Mouse (Mus musculus): ENCODE data around the gene Dmrt1. TPM values are rescaled to one million over a fixed set of nuclear protein-coding genes. Genes with fewer than 3 reads are reported as not detected.
A peak's percentile ranks its signal among the peaks of the same experiment; 100 is the strongest.

Gene Dmrt1
- total and polyA plus RNA-seq, 2 experiments from 2014 or later, result not detected

DNA sequence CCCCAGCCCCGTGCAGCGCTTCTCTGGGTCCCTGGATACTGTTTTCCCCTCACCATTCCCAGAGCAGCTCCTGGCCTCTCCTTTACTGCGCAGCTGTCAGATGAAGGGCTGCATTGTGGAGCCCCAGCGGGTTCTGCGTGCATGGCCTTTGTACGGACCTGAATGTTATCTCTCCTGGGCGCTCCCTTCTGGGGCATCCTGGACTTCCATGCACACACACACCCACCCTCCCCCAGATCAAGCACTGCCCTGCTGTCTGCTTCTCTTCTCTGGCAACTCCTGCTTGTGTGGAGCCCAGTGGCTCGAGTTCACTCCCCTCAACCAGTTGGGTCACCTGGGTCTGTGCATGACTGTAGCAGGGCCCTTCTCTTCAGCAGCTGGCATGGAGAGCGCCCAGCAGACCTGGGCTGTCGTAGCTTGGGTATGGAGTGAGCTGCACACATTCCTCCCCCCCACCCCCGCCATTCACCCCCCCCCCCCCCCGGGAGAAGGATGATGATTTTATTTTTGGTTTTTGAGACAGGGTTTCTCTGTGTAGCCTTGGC lies 9.6 kb downstream of the Dmrt1 start:
- Histone ChIP-seq H3K4me1 (ENCODE audit: insufficient read depth) (no peaks in the 10 kb centered on the region), H3K4me2 (ENCODE audit: low read depth) (no peak overlapping the region), H3K27ac (ENCODE audit: low read depth, low read length) (no peak overlapping the region), H3K36me3 (ENCODE audit: insufficient read depth) (no peaks in the 10 kb centered on the region), H3K9ac (no peak overlapping the region), H3K27me3 (ENCODE audit: insufficient read depth, low read length) (0 out of 2 replicates have a peak, but pooled peaks cover 4% of the 10 kb centered on the region), H3K4me3 (ENCODE audit: low read depth, low read length) (no peak overlapping the region), H3K9me3 (ENCODE audit: low read length) (no peaks in the 10 kb centered on the region)
- no peak for TF ChIP-seq CTCF (IDR thresholded peaks at IDR 0.05; ENCODE audit: low read depth)
- ATAC-seq, result no peak
- 28% methylated on average over 12 of the region's 12 CpGs for WGBS
- DNase-seq, result no peak

DNA sequence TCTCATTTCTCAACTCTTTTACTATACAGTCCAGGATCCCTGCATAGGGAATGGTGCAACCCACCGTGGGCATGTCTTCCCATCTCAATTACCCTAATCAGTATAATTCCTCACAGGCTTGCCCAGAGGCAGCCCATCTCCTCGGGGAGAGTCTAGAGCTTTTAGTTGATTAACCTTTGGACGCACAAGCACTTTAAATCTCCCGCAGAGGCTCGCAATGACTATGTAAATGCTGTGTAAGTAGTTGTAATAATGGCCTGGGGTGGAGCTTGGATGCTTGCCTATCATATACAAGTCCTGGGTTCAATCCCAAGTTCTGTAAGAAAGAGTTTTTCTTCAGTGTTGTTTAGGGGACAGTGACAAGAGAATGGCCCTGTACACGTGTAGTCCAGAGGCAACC lies 18.7 kb downstream of the Dmrt1 start:
- H3K27me3 ChIP-seq (ENCODE audit: insufficient read depth, low read length), result no peaks in the 10 kb centered on the region
- H3K4me3 ChIP-seq (ENCODE audit: low read depth, low read length), result no peak overlapping the region
- H3K4me2 ChIP-seq (ENCODE audit: low read depth), result no peak overlapping the region
- no peaks in the 10 kb centered on the region for H3K4me1 ChIP-seq (ENCODE audit: insufficient read depth)
- no peaks in the 10 kb centered on the region for H3K9me3 ChIP-seq (ENCODE audit: low read length)
- H3K27ac ChIP-seq (ENCODE audit: low read depth, low read length), result no peak overlapping the region
- ATAC-seq (no peak), DNase-seq (no peak)
- H3K36me3 ChIP-seq (ENCODE audit: insufficient read depth), result no peaks in the 10 kb centered on the region
- no peak overlapping the region for H3K9ac ChIP-seq
- no peak for TF ChIP-seq CTCF (IDR thresholded peaks at IDR 0.05; ENCODE audit: low read depth)
- WGBS, result 72% methylated on average over 6 of the region's 6 CpGs

DNA sequence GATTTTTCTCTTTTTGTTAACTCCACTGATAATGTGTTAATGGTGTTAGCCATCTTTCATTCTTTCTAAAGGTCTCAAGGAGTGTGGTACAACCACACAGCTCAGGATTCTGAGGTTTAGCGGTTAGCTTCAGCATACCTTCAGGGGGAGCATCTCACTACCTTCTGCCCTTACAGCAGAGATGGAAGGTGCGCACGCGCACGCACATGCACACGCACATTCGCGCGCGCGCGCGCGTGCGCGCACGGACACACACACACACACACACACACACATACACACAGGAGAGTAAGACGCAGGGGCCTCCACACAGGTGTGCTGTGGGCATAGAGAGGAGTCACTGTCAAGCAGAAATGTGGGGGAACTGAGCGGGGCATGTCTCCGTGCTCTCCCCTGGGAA lies 20.3 kb downstream of the Dmrt1 start:
- Histone ChIP-seq H3K9me3 (ENCODE audit: low read length) (no peaks in the 10 kb centered on the region), H3K4me3 (ENCODE audit: low read depth, low read length) (no peak overlapping the region), H3K4me1 (ENCODE audit: insufficient read depth) (no peaks in the 10 kb centered on the region), H3K9ac (no peak overlapping the region), H3K27ac (ENCODE audit: low read depth, low read length) (no peak overlapping the region), H3K27me3 (ENCODE audit: insufficient read depth, low read length) (no peaks in the 10 kb centered on the region), H3K4me2 (ENCODE audit: low read depth) (no peak overlapping the region), H3K36me3 (ENCODE audit: insufficient read depth) (no peaks in the 10 kb centered on the region)
- no peak for DNase-seq
- no peak for ATAC-seq
- WGBS, result 93% methylated on average over 20 of the region's 20 CpGs
- TF ChIP-seq CTCF (IDR thresholded peaks at IDR 0.05; ENCODE audit: low read depth), result no peak

DNA sequence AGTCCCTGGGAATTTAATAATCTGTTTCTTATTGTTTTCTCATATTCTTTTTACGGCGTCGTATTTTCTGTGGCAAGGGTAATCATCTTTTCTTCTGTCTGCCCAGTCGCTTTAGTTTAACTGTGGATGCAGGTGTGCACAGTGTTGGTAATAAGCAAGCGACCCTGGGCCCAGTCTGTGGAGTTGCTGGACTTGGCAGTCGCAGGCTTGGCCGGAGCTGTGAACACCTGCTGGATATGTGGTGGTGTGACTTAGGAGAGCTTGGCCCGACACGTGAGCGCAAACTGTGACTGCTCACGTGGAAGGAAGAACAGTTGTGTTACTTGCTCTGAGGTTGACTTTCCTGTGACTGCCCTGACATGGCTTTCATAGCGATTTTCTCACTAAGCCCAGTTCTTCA lies 24.3 kb downstream of the Dmrt1 start:
- no peaks in the 10 kb centered on the region for H3K4me1 ChIP-seq (ENCODE audit: insufficient read depth)
- no peak overlapping the region for H3K4me2 ChIP-seq (ENCODE audit: low read depth)
- no peak overlapping the region for H3K27ac ChIP-seq (ENCODE audit: low read depth, low read length)
- ATAC-seq, result no peak
- DNase-seq, result no peak
- WGBS, result 53% methylated on average over 12 of the region's 12 CpGs
- no peak overlapping the region for H3K9ac ChIP-seq
- H3K4me3 ChIP-seq (ENCODE audit: low read depth, low read length), result no peak overlapping the region
- H3K36me3 ChIP-seq (ENCODE audit: insufficient read depth), result no peaks in the 10 kb centered on the region
- TF ChIP-seq CTCF (IDR thresholded peaks at IDR 0.05; ENCODE audit: low read depth), result no peak
- H3K9me3 ChIP-seq (ENCODE audit: low read length), result no peaks in the 10 kb centered on the region
- H3K27me3 ChIP-seq (ENCODE audit: insufficient read depth, low read length), result no peaks in the 10 kb centered on the region

DNA sequence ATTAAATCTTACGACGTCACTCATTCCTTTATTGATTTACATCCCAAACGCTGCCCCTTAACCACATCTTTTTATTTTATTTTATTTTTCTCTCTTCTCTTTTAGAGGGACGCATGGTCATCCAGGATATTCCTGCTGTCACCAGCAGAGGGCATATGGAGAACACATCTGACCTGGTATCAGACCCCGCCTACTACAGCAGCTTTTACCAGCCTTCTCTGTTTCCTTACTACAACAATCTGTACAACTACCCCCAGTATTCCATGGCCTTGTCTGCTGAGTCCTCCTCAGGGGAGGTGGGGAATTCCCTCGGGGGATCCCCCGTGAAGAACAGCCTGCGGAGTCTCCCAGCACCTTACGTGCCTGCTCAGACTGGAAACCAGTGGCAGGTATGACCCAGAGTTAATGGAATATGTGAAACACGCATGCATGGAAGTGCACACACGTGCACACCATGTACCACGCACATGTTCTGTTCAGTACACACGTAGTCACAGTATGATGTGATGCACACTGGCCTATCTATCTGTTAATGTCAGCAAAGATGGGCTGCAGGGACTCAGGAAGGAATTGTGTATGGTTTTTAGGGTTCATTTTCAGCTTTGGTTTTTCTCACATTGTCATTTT lies 40.4 kb downstream of the Dmrt1 start:
- 31% methylated on average over 13 of the region's 13 CpGs for WGBS
- no peaks in the 10 kb centered on the region for H3K9me3 ChIP-seq (ENCODE audit: low read length)
- H3K4me3 ChIP-seq (ENCODE audit: low read depth, low read length), result no peak overlapping the region
- H3K27me3 ChIP-seq (ENCODE audit: insufficient read depth, low read length), result no peaks in the 10 kb centered on the region
- DNase-seq, result peak; percentile 70
- ATAC-seq, result peak; percentile 66
- H3K36me3 ChIP-seq (ENCODE audit: insufficient read depth), result no peaks in the 10 kb centered on the region
- H3K4me1 ChIP-seq (ENCODE audit: insufficient read depth), result no peaks in the 10 kb centered on the region
- no peak overlapping the region for H3K27ac ChIP-seq (ENCODE audit: low read depth, low read length)
- TF ChIP-seq CTCF (IDR thresholded peaks at IDR 0.05; ENCODE audit: low read depth), result peak; percentile 73
- no peak overlapping the region for H3K9ac ChIP-seq
- H3K4me2 ChIP-seq (ENCODE audit: low read depth), result no peak overlapping the region

DNA sequence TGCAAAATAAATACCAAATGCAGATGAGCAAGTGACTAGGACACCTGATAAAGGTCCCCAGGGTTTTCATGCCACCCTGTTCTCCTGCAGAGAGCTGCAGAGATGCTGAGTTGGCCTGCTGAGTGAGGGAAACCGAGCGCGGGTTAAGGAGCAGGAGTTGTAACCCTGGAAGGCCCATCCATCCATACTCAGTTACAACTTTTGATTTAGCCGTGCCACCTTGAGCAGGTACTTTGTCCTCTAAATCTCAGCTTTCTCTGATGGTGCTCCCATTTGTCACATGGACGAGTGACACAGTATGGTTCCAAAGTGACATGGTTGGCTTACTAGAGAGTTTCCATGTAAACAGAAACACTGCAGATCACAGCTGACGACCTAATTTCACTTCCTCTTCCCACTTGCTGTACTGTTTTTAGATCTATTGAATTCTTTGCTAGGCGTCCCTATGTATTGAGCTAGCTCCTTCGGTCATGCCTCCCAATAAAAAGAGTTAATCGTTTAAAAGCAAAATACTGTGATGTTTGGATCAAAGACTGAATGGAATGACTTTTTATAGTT lies 41.7 kb downstream of the Dmrt1 start:
- Histone ChIP-seq H3K9me3 (ENCODE audit: low read length) (no peaks in the 10 kb centered on the region), H3K4me2 (ENCODE audit: low read depth) (no peak overlapping the region), H3K9ac (no peak overlapping the region), H3K4me1 (ENCODE audit: insufficient read depth) (no peaks in the 10 kb centered on the region), H3K27me3 (ENCODE audit: insufficient read depth, low read length) (no peaks in the 10 kb centered on the region), H3K27ac (ENCODE audit: low read depth, low read length) (no peak overlapping the region), H3K36me3 (ENCODE audit: insufficient read depth) (no peaks in the 10 kb centered on the region), H3K4me3 (ENCODE audit: low read depth, low read length) (no peak overlapping the region)
- DNase-seq (no peak), ATAC-seq (no peak)
- 78% methylated on average over 9 of the region's 9 CpGs for WGBS
- no peak for TF ChIP-seq CTCF (IDR thresholded peaks at IDR 0.05; ENCODE audit: low read depth)

DNA sequence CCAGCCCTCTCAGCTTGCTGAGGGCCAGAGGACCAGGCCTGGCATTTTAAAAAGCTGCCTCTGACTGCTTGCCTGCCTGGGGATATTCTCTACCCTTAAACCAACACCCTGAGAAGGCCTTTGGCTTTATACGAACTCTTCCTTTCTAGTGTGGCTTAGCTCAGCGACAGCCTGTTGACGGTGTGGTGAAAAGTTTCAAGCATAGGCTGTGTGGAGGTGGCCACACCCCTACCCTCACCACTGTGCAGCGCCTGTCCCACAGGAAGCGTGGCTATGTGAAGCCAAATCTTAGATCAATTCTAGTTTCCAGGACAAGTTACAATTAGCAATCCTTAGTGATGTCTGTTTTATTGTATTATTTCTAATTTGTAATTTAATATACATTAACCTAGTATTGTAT lies 44.9 kb downstream of the Dmrt1 start:
- ATAC-seq (no peak), DNase-seq (no peak)
- no peak overlapping the region for H3K27ac ChIP-seq (ENCODE audit: low read depth, low read length)
- H3K9me3 ChIP-seq (ENCODE audit: low read length), result no peaks in the 10 kb centered on the region
- no peaks in the 10 kb centered on the region for H3K36me3 ChIP-seq (ENCODE audit: insufficient read depth)
- H3K9ac ChIP-seq, result no peak overlapping the region
- H3K27me3 ChIP-seq (ENCODE audit: insufficient read depth, low read length), result no peaks in the 10 kb centered on the region
- TF ChIP-seq CTCF (IDR thresholded peaks at IDR 0.05; ENCODE audit: low read depth), result no peak
- H3K4me1 ChIP-seq (ENCODE audit: insufficient read depth), result no peaks in the 10 kb centered on the region
- H3K4me3 ChIP-seq (ENCODE audit: low read depth, low read length), result no peak overlapping the region
- 82% methylated on average over 5 of the region's 5 CpGs for WGBS
- no peak overlapping the region for H3K4me2 ChIP-seq (ENCODE audit: low read depth)
